Mouse (Mus musculus): ENCODE results near the gene Fam83d.

The Fam83d gene

GRCm38 (mm10) chr2:158800788-158801187, 32.9 kb downstream of the Fam83d start:
- no peak for DNase-seq (ENCODE audit: extremely low spot score, low read depth, low spot score)

GRCm38 (mm10) chr2:158803575-158803974, 35.7 kb downstream of the Fam83d start:
- no peak for DNase-seq (ENCODE audit: extremely low spot score, low read depth, low spot score)

- DNase-seq (ENCODE audit: extremely low spot score, low read depth, low spot score), result no peak
Measured at GRCm38 (mm10) chr2:158815686-158816085, 47.8 kb downstream of the Fam83d start.

- DNase-seq (ENCODE audit: extremely low spot score, low read depth, low spot score), result no peak
Measured at GRCm38 (mm10) chr2:158816239-158816638, 48.3 kb downstream of the Fam83d start.

- no peak for DNase-seq (ENCODE audit: extremely low spot score, low read depth, low spot score)
Measured at GRCm38 (mm10) chr2:158817708-158818107, 49.8 kb downstream of the Fam83d start.

GRCm38 (mm10) chr2:158828124-158828523, 60.2 kb downstream of the Fam83d start:
- no peak for DNase-seq (ENCODE audit: extremely low spot score, low read depth, low spot score)

- DNase-seq (ENCODE audit: extremely low spot score, low read depth, low spot score), result no peak
Measured at GRCm38 (mm10) chr2:158829746-158830145, 61.9 kb downstream of the Fam83d start.

- no peak for DNase-seq (ENCODE audit: extremely low spot score, low read depth, low spot score)
Measured at GRCm38 (mm10) chr2:158833221-158833620, 65.3 kb downstream of the Fam83d start.

GRCm38 (mm10) chr2:158833645-158834044, 65.8 kb downstream of the Fam83d start:
- no peak for DNase-seq (ENCODE audit: extremely low spot score, low read depth, low spot score)

All from hindlimb bud, embryonic 11.5 days (tissue).